Mouse (Mus musculus) mature B cell (primary cell): ENCODE results near the gene Piwil4.
"Not testable (repeated sequence)": the region's sequence is repeated elsewhere in the genome, so short reads cannot be mapped to it uniquely, and the experiment has no call there.

Source experiments
- in situ Hi-C: fragments of 300-500 bp; cut with MboI; formaldehyde crosslinking; loops from 2 replicates; pipeline ENCODE4 v1.14.3; 2019

Piwil4 gene

GRCm38 (mm10) chr9:14671965-14672364 is 68.6 kb downstream of the Piwil4 start:
- in situ Hi-C loops: not testable (repeated sequence)

GRCm38 (mm10) chr9:14668382-14668781 is 72.2 kb downstream of the Piwil4 start:
- in situ Hi-C loops: no loop called here

GRCm38 (mm10) chr9:14666071-14666470 is 74.5 kb downstream of the Piwil4 start:
- in situ Hi-C loops: no loop called here

GRCm38 (mm10) chr9:14663591-14663990 is 76.9 kb downstream of the Piwil4 start:
- in situ Hi-C loops: no loop called here

- in situ Hi-C loops: no loop called here
Measured at GRCm38 (mm10) chr9:14662876-14663275, 77.7 kb downstream of the Piwil4 start.

- in situ Hi-C loops: no loop called here
Measured at GRCm38 (mm10) chr9:14662138-14662537, 78.4 kb downstream of the Piwil4 start.

GRCm38 (mm10) chr9:14657926-14658325 is 82.6 kb downstream of the Piwil4 start:
- in situ Hi-C loops: no loop called here

- in situ Hi-C loops: no loop called here
Measured at GRCm38 (mm10) chr9:14654010-14654409, 86.5 kb downstream of the Piwil4 start.

- in situ Hi-C loops: no loop called here
Measured at GRCm38 (mm10) chr9:14652761-14653160, 87.8 kb downstream of the Piwil4 start.

- in situ Hi-C loops: no loop called here
Measured at GRCm38 (mm10) chr9:14647849-14648248, 92.7 kb downstream of the Piwil4 start.

- in situ Hi-C loops: no loop called here
Measured at GRCm38 (mm10) chr9:14646641-14647040, 93.9 kb downstream of the Piwil4 start.
